Mouse (Mus musculus): ENCODE measurements around the gene Ifnk.

Gene Ifnk

GRCm38 (mm10) chr4:35151756-35152155 is at the start of gene Ifnk:
Ifnk (plus strand) TSS chr4:35152056.
- DNase-seq: no peak

DNA sequence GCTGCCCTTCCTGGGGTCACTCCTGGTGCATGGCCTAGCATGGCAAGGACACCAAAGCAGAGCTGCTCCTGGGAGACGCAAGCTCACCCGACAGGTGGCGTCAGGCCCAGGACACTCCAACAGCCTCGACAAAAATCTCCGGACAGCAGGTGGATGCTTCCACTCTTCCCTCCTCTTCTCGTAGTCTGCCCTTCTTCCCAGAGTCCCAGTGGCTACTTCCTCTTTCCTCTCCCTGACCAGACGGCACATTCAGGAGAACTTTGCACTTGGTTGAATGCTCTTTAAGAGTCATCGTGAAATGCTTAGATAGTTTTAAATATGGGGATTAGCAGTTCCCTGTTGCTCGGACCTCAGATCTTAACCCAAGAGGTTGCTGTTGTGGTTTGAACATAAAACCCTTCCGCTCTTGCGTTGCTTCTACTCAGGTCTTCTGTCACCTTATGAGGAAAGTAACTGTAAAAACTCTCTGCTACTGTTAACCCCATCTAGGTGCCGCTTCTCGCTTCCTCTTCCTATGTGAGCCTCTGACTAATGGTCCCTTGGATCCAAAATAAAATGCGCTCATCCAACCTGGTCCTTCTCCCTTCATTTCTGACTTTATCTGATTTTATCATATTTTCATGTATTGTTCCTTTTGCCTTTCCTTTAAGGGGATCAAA is 46.6 kb upstream of the Ifnk start:
- no peak for DNase-seq

- no peak for DNase-seq
Measured at GRCm38 (mm10) chr4:35112452-35112851, 39.4 kb upstream of the Ifnk start.

DNA sequence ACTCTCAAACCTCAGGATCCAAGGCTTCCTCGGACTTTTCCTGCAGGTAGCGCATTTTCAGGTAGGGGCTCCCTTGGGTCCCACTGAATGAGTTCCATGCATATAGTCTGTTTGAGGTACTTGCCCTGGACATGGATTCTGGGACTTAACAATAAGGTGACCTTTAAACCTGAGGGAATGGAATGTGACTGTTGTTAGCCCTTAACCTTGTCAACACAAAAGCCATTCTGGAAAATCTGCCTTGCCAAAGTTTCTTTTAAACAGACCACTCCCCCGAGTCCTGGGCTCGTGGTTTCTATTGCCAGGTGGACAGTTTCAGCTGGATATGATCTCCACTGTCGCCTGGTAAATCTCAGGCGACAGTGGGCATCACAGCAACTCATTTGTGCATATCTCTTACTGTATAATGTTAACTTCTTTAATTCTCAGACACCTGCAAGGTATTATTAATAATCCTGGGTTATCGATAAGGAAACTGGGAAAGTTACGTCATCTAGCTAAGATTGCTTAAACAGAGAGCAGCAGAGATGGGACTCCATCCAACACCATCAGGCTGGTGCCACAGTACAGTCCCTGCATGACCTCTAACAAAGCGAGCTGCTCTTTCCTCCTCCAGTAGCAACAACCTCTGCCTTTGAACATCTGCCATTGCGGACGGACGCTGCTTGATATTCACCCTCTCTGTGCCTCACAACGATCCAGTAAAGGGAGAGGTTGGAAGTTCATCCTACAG is 38.2 kb upstream of the Ifnk start:
- peak in 1 of 2 experiments; percentile 16 for DNase-seq

DNA sequence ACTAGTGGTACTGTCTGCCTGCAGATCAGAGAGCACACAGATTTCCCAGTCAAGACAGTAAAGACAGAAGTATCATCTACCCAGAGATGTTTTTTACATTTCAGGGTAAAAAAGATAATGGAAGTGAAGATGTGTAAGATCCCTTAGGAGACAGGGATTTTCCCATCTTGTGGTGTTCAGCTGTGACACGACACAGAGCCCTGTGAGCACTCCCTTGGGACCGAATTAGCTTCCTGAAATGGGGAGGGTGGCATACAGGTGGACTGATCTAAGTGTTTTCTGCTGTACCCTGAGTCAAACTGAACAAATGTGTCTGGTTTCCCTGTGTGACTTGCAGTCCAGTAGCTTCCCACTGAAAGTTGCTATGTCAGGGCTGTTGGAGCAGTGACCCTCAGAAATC is 36.9 kb upstream of the Ifnk start:
- DNase-seq: no peak

GRCm38 (mm10) chr4:35115933-35116332 is 35.9 kb upstream of the Ifnk start:
- DNase-seq: no peak

- DNase-seq: no peak
Measured at GRCm38 (mm10) chr4:35117144-35117543, 34.7 kb upstream of the Ifnk start.

GRCm38 (mm10) chr4:35118851-35119250 is 33.0 kb upstream of the Ifnk start:
- DNase-seq: no peak

DNA sequence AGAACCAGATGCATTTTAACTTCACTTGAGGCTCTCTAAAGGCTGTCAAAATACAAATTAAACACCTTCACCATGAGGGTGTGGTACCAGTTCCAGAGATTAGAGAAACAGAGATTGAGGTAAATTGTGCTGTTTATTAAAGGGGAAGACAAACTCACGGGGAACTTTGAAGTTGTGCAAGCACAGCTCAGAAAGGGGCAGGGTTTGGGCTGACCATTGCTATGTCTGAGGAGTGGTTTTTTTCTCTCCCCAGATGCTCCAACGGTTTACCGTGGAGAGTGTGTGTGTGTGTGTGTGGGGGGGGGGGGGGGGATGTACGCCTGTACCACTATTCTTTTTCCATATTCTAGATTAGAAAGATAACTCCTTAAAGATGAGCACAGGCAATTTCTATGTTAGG is 31.7 kb upstream of the Ifnk start:
- no peak for DNase-seq

GRCm38 (mm10) chr4:35120575-35120974 is 31.3 kb upstream of the Ifnk start:
- DNase-seq: no peak

DNA sequence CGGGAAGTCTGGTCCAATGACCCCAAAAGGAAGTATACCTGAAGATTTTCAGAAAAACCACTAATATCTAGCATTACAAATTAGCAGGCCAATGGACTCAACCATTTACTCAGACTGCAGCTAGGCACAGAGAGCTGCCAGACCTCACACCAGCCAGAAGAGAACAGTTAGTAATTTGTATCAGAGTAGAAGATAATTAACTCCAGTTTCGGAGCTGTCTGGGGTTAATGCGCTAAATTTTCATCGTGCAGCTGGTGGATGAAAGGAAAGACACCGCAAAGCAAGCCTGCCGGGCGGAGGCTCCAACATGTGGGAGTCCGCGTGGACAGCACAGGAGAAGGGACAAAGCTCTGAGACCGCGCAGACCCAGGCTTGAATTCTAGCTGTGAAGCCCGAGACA is 30.8 kb upstream of the Ifnk start:
- peak; percentile 44 to 77 for DNase-seq

DNA sequence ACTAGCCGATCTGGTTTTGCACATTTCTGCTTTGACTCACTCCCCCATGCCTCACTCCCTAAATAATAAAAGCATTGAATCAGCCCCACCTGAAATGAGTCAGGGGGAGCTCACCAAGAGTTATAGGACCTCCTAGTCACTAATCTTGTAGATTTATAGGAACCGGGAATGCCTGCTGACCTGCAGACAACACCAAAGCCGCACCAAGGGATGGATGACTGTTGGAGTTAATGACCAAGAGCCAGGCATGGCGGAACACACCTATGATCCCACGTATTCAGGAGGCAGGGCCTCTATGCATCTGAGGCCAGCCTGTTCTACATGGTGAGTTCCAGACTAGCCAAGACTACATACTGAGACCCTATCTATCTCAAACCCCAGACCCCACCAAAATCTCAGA is 28.8 kb upstream of the Ifnk start:
- DNase-seq: no peak

- DNase-seq: no peak
Measured at GRCm38 (mm10) chr4:35124027-35124426, 27.8 kb upstream of the Ifnk start.

GRCm38 (mm10) chr4:35125299-35125777 is 26.5 kb upstream of the Ifnk start:
- no peak for DNase-seq

DNA sequence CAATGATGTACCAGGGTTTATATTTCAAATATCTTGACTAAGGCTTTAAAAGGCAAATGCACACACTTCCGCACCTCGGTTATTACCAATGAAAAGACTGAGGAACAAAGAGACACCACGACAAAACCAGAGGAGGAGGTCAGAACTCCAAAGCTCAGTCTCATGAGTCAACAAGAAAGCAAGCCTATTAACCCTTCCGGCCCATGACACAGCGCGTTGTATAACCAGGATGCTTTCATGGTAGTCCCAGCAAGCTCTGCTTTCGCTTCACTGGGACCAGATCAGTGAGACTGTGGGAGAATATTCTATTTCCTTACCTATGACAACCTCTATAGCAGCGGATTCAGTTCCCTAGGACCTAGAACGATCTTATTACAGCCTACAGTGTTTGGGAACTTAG is 25.1 kb upstream of the Ifnk start:
- DNase-seq: no peak

DNA sequence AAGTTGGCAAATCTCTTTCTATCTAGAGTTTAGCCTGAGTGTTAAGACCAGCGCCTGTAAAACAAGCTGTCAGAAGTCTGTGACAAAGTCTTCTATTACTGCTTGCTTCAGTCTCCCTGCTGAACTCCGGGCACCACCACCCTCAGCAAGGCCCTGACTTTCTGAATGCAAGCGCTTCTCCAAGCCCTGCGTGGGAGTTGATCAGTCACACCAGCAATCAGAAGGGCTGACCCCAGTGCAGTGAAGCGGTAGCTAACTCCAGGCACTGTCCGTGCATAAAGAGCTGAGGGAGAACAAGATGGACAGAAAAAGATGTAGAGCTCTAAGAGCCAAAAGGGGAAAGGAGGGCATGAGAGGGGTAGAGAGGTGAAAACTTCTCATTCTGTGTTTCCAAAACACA is 24.1 kb upstream of the Ifnk start:
- DNase-seq: peak in 1 of 2 experiments; percentile 49

- no peak for DNase-seq
Measured at GRCm38 (mm10) chr4:35130411-35130948, 21.4 kb upstream of the Ifnk start.

DNA sequence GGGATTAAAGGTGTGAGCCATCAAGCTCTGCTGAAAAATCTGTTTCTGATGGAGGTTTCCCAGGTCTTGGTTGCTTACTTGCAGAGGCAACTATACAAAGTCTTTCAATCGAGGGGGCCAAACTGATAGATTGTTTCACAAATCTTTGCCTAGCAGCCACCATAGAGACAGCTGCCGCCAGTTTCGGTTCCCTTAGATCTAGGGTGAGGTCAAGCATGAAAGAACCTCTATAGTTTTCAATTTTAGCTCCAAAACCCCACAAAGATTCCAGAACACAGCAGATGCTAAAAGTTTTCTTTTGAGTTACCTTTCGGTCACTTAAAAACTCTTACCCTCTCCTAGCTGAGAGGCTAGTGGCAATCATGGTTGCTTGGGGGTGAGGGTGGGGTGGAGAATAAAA is 20.3 kb upstream of the Ifnk start:
- no peak for DNase-seq

- peak; percentile 20 to 48 for DNase-seq
Measured at GRCm38 (mm10) chr4:35133411-35133810, 18.4 kb upstream of the Ifnk start.

- peak; percentile 27 to 54 for DNase-seq
Measured at GRCm38 (mm10) chr4:35134846-35135611, 16.8 kb upstream of the Ifnk start.

DNA sequence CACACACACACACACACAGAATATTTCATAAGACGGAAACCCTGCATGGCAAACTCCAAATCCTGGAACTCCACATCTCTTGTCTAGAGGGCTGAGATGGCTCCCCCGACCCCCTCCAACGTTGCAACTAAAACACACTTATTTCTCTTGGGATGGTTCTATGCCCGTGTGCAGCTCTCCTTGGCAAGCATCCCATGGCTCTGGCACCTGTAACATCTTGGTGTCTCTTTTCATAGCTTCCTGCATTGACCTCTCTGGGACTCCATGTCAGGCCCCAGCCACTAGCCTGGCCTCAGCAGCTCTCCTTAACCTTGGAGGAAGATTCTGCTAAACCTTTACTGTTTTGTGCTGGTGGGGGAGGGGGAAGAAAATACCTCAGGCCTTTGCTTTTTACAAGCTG is 16.1 kb upstream of the Ifnk start:
- DNase-seq: peak in 1 of 2 experiments; percentile 35

DNA sequence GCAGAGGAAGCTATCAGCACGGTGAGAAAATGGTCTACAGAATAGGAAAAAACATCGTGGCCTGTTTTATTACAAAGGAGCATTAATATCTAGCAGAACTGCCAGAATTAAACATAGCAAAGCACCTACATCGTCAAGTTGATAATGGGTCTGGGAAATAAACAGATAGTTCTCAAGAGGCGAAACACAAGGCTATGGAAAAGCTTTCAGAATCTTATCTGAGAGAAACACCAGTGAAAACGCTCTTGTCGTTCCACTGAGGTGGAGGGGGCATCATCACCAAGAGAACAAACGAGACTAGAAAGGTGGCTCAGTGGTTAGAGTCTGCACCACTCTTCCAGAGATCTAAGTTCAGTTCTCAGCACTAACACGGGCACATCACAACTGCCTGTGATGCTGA is 14.9 kb upstream of the Ifnk start:
- DNase-seq: no peak

GRCm38 (mm10) chr4:35138077-35138476 is 13.8 kb upstream of the Ifnk start:
- DNase-seq: no peak

Measured in kidney, postnatal 25 days (tissue).